Mouse (Mus musculus) stomach, embryonic 14.5 days (tissue): ENCODE measurements around the gene Rdh16. TPM values are rescaled to one million over a fixed set of nuclear protein-coding genes. Genes with fewer than 3 reads are reported as not detected.

Source experiments
- polyA plus RNA-seq: library from polyadenylated mRNA; unstranded; fragments of >200 nt; fragmentation: Nextera tagmentation; extraction: Ambion mirVana; gene quantifications from 2 replicates; pipeline ENCODE4 v1.2.1, GENCODE M21; 2014

The Rdh16 gene
- polyA plus RNA-seq, 1 experiment from 2014 or later, result not detected

Other genes starting within 250 kb of the Rdh16 start
- 98.0 and 99.3 TPM in 2 replicates for gene Lrp1, start 180.0 kb upstream of the Rdh16 start, polyA plus RNA-seq
- 24.7 and 26.5 TPM in 2 replicates for gene Stat6, start 158.2 kb upstream of the Rdh16 start, polyA plus RNA-seq
- 10.2 and 11.3 TPM in 2 replicates for gene Nemp1, start 134.3 kb upstream of the Rdh16 start, polyA plus RNA-seq
- gene Nab2, start 132.6 kb upstream of the Rdh16 start, polyA plus RNA-seq, result 9.2 and 11.1 TPM in 2 replicates
- 8.8 and 9.1 TPM in 2 replicates for gene Myo1a, start 96.0 kb upstream of the Rdh16 start, polyA plus RNA-seq
- 1.6 and 2.0 TPM in 2 replicates for gene Tac2, start 76.7 kb upstream of the Rdh16 start, polyA plus RNA-seq
- 4.6 and 4.9 TPM in 2 replicates for gene Zbtb39, start 61.6 kb upstream of the Rdh16 start, polyA plus RNA-seq
- 0.67 and 0.87 TPM in 2 replicates for gene Gpr182, start 49.4 kb upstream of the Rdh16 start, polyA plus RNA-seq
- not detected in 2 replicates for gene Rdh1, start 41.4 kb upstream of the Rdh16 start, polyA plus RNA-seq
- not detected in 2 replicates for gene Rdh16f1, start 41.4 kb upstream of the Rdh16 start, polyA plus RNA-seq
- gene Rdh9, start 24.8 kb upstream of the Rdh16 start, polyA plus RNA-seq, result 0.08 TPM in 1 of 2 replicates, not detected in the other
- not detected in 2 replicates for gene Rdh19, start 48.8 kb downstream of the Rdh16 start, polyA plus RNA-seq
- not detected in 2 replicates for gene Rdh16f2, start 65.3 kb downstream of the Rdh16 start, polyA plus RNA-seq
- not detected in 2 replicates for gene Rdh7, start 87.7 kb downstream of the Rdh16 start, polyA plus RNA-seq
- not detected in 2 replicates for gene Sdr9c7, start 97.4 kb downstream of the Rdh16 start, polyA plus RNA-seq
- not detected in 2 replicates for gene Hsd17b6, start 206.5 kb downstream of the Rdh16 start, polyA plus RNA-seq
- 82.3 and 82.5 TPM in 2 replicates for gene Prim1, start 214.0 kb downstream of the Rdh16 start, polyA plus RNA-seq
- gene Naca, start 234.4 kb downstream of the Rdh16 start, polyA plus RNA-seq, result 899 and 913 TPM in 2 replicates